Mouse (Mus musculus): ENCODE results near the gene Mpzl3.
A peak's percentile ranks its signal among the peaks of the same experiment; 100 is the strongest.

DNA sequence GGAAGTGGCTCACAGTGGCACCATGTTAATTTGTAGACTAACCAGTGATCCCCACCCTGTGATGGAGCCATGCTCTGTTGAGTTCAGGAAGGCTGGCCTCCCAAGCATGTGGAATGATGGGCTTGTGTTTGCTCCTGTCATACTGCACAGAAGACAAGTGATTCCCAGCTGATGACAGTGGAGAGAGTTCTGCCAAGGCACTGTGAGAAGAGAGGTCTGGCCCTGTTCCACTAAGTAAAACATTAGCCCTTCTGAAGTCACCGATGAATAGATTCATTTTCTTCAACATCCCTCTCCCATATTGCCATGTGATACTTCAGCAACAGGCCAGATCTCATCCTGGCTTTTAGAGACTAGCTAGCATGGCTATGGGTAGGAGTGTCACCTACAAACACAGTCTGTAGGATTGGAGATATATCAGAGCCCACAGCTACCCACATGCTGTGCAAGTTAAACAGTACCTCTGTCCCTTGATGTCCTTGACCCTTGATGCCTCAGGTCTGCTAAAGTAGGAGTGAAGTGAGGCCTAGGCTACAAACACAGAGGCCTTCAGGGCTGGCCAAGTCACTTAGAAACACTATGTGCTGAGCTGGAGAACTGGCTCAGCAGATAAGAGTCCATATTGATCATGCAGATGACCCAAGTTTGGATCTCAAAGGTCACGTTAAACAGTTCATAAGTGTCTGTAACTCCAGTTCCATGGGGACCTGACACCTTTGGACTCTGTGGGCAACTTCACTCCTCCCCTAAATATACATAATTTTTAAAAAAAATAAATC, 50.8 kb downstream of the Mpzl3 start:
- TF ChIP-seq CTCF (IDR thresholded peaks at IDR 0.05; ENCODE audit: low read depth) (no peak), EP300 (IDR thresholded peaks at IDR 0.05; ENCODE audit: low read depth) (0 out of 2 replicates have a peak, but pooled peaks have one; percentile 34)
